Mouse (Mus musculus) limb, embryonic 15.5 days (tissue): ENCODE data around the gene Pdk2. TPM values are rescaled to one million over a fixed set of nuclear protein-coding genes. Genes with fewer than 3 reads are reported as not detected.

Experiments used
- ATAC-seq: fragments of 200-750 bp; cut with Nextera tagmentation; 2 replicates; pipeline ENCODE4 v1.8.0; 2017; ENCODE audit warnings: low read depth, moderate TSS enrichment; ENCODE audit not compliant: insufficient number of reproducible peaks, low FRiP score, low TSS enrichment
- H3K27ac ChIP-seq: fragments of 300-500 bp; sonication (generic); 2 replicates; pipeline ENCODE4 v1.5.1; 2015; ENCODE audit warnings: moderate library complexity, mild to moderate bottlenecking, inconsistent platforms
- H3K27me3 ChIP-seq: fragments of 300-500 bp; sonication (generic); 2 replicates; pipeline ENCODE4 v1.6.1; 2015; ENCODE audit warnings: inconsistent platforms
- H3K36me3 ChIP-seq: fragments of 300-500 bp; sonication (generic); 2 replicates; pipeline ENCODE4 v1.6.1; 2015; ENCODE audit warnings: inconsistent platforms
- H3K4me1 ChIP-seq: fragments of 300-500 bp; sonication (generic); 2 replicates; pipeline ENCODE4 v1.6.1; 2015; ENCODE audit warnings: inconsistent platforms
- H3K4me2 ChIP-seq: fragments of 300-500 bp; sonication (generic); 2 replicates; pipeline ENCODE4 v1.6.1; 2015; ENCODE audit warnings: mild to moderate bottlenecking, inconsistent platforms
- H3K4me3 ChIP-seq: fragments of 300-500 bp; sonication (generic); 2 replicates; pipeline ENCODE4 v1.5.1; 2015; ENCODE audit warnings: mild to moderate bottlenecking, inconsistent platforms
- H3K9ac ChIP-seq: fragments of 300-500 bp; sonication (generic); 2 replicates; pipeline ENCODE4 v1.6.1; 2015; ENCODE audit warnings: inconsistent platforms
- H3K9me3 ChIP-seq: fragments of 300-500 bp; sonication (generic); 2 replicates; pipeline ENCODE4 v1.6.1; 2016; ENCODE audit warnings: inconsistent platforms
- WGBS: fragments of 180-500 bp; shearing (Covaris S2); methylation state at CpG from one replicate; pipeline ENCODE4 v1.1.7; 2015; 5-methylcytosine and 5-hydroxymethylcytosine counted together
- polyA plus RNA-seq: library from polyadenylated mRNA; unstranded; fragments of >200 nt; fragmentation: Nextera tagmentation; extraction: Ambion mirVana; gene quantifications from 2 replicates; pipeline ENCODE4 v1.2.1, GENCODE M21; 2015

The Pdk2 gene
- polyA plus RNA-seq, 1 experiment from 2014 or later, result 33.4 TPM

GRCm38 (mm10) chr11:95056768-95057501 lies 15.8 kb upstream of the Pdk2 start:
- Histone ChIP-seq H3K4me1 (peaks cover 4% of the 10 kb centered on the region), H3K36me3 (0 out of 2 replicates have a peak, but pooled peaks cover 4% of the 10 kb centered on the region), H3K27ac (no peak overlapping the region), H3K4me3 (no peak overlapping the region), H3K4me2 (no peak overlapping the region), H3K9ac (no peak overlapping the region), H3K9me3 (no peaks in the 10 kb centered on the region), H3K27me3 (no peaks in the 10 kb centered on the region)
- ATAC-seq, result no peak
- 29% methylated on average over 19 of the region's 19 CpGs for WGBS

GRCm38 (mm10) chr11:95053062-95053461 lies 11.9 kb upstream of the Pdk2 start:
- Histone ChIP-seq H3K4me3 (no peak overlapping the region), H3K4me1 (peaks cover 4% of the 10 kb centered on the region), H3K9me3 (no peaks in the 10 kb centered on the region), H3K36me3 (peaks cover 2% of the 10 kb centered on the region; the same call in 1 of the 2 replicates), H3K9ac (no peak overlapping the region), H3K27me3 (no peaks in the 10 kb centered on the region), H3K27ac (no peak overlapping the region), H3K4me2 (no peak overlapping the region)
- WGBS, result 63% methylated on average over 9 of the region's 9 CpGs
- no peak for ATAC-seq

GRCm38 (mm10) chr11:95046980-95047680 lies 6.0 kb upstream of the Pdk2 start:
- no peak for ATAC-seq
- Histone ChIP-seq H3K27me3 (no peaks in the 10 kb centered on the region), H3K4me3 (no peak overlapping the region), H3K4me1 (peaks cover 8% of the 10 kb centered on the region; the same call in 1 of the 2 replicates), H3K4me2 (no peak overlapping the region), H3K9me3 (no peaks in the 10 kb centered on the region), H3K36me3 (no peaks in the 10 kb centered on the region; the same call in 1 of the 2 replicates), H3K27ac (no peak overlapping the region), H3K9ac (no peak overlapping the region)
- 57% methylated on average over 9 of the region's 9 CpGs for WGBS

GRCm38 (mm10) chr11:95044185-95044870 lies 3.2 kb upstream of the Pdk2 start:
- H3K27ac ChIP-seq, result no peak overlapping the region
- H3K27me3 ChIP-seq, result no peaks in the 10 kb centered on the region
- no peak overlapping the region for H3K4me2 ChIP-seq
- no peaks in the 10 kb centered on the region for H3K9me3 ChIP-seq
- H3K4me3 ChIP-seq, result no peak overlapping the region
- peaks cover 26% of the 10 kb centered on the region for H3K4me1 ChIP-seq
- 53% methylated on average over 13 of the region's 13 CpGs for WGBS
- H3K36me3 ChIP-seq, result no peaks in the 10 kb centered on the region
- no peak for ATAC-seq
- no peak overlapping the region for H3K9ac ChIP-seq

- 42% methylated on average over 7 of the region's 7 CpGs for WGBS
- no peaks in the 10 kb centered on the region for H3K9me3 ChIP-seq
- no peak for ATAC-seq
- H3K4me2 ChIP-seq, result no peak overlapping the region
- no peak overlapping the region for H3K27ac ChIP-seq
- H3K36me3 ChIP-seq, result peaks cover 5% of the 10 kb centered on the region
- no peaks in the 10 kb centered on the region for H3K27me3 ChIP-seq
- no peak overlapping the region for H3K9ac ChIP-seq
- no peak overlapping the region for H3K4me3 ChIP-seq
- H3K4me1 ChIP-seq, result peaks cover 26% of the 10 kb centered on the region
Observed at GRCm38 (mm10) chr11:95043608-95044007, 2.5 kb upstream of the Pdk2 start.

- WGBS, result 89% methylated on average over 4 of the region's 4 CpGs
- H3K9me3 ChIP-seq, result no peaks in the 10 kb centered on the region
- no peaks in the 10 kb centered on the region for H3K27me3 ChIP-seq
- H3K4me2 ChIP-seq, result no peak overlapping the region
- H3K27ac ChIP-seq, result no peak overlapping the region
- H3K4me3 ChIP-seq, result no peak overlapping the region
- ATAC-seq, result no peak
- H3K36me3 ChIP-seq, result peaks cover 10% of the 10 kb centered on the region
- H3K9ac ChIP-seq, result no peak overlapping the region
- H3K4me1 ChIP-seq, result peaks cover 26% of the 10 kb centered on the region
Observed at GRCm38 (mm10) chr11:95043060-95043459, 1.9 kb upstream of the Pdk2 start.

GRCm38 (mm10) chr11:95042096-95042495 lies 942 bp upstream of the Pdk2 start:
- no peak for ATAC-seq
- Histone ChIP-seq H3K4me1 (peaks cover 26% of the 10 kb centered on the region), H3K4me3 (peak overlapping the region; percentile 82), H3K27me3 (no peaks in the 10 kb centered on the region), H3K4me2 (peak overlapping the region; percentile 82), H3K9me3 (no peaks in the 10 kb centered on the region), H3K36me3 (peaks cover 19% of the 10 kb centered on the region), H3K9ac (no peak overlapping the region), H3K27ac (peak overlapping the region; percentile 67; the same call in 1 of the 2 replicates)
- WGBS, result 1% methylated on average over 11 of the region's 11 CpGs

GRCm38 (mm10) chr11:95040491-95041138 lies 539 bp downstream of the Pdk2 start:
- Histone ChIP-seq H3K36me3 (peaks cover 30% of the 10 kb centered on the region), H3K4me1 (peaks cover 22% of the 10 kb centered on the region), H3K27me3 (no peaks in the 10 kb centered on the region), H3K9ac (peak overlapping the region; percentile 77), H3K27ac (peak overlapping the region; percentile 86), H3K4me2 (peak overlapping the region; percentile 82), H3K4me3 (peak overlapping the region; percentile 82), H3K9me3 (no peaks in the 10 kb centered on the region)
- WGBS, result 1% methylated on average over 20 of the region's 20 CpGs
- no peak for ATAC-seq

- Histone ChIP-seq H3K27me3 (no peaks in the 10 kb centered on the region), H3K27ac (no peak overlapping the region), H3K9me3 (no peaks in the 10 kb centered on the region), H3K36me3 (peaks cover 36% of the 10 kb centered on the region), H3K4me1 (peaks cover 26% of the 10 kb centered on the region), H3K4me2 (peak overlapping the region; percentile 82), H3K4me3 (peak overlapping the region; percentile 82; the same call in 1 of the 2 replicates), H3K9ac (0 out of 2 replicates have a peak overlapping the region, but pooled peaks have one; percentile 77)
- 81% methylated on average over 4 of the region's 4 CpGs for WGBS
- no peak for ATAC-seq
Observed at GRCm38 (mm10) chr11:95039766-95040165, 1.4 kb downstream of the Pdk2 start.

- 83% methylated on average over 13 of the region's 13 CpGs for WGBS
- no peak overlapping the region for H3K4me2 ChIP-seq
- H3K36me3 ChIP-seq, result peaks cover 37% of the 10 kb centered on the region
- no peak for ATAC-seq
- peaks cover 27% of the 10 kb centered on the region for H3K4me1 ChIP-seq
- no peak overlapping the region for H3K27ac ChIP-seq
- no peaks in the 10 kb centered on the region for H3K27me3 ChIP-seq
- no peaks in the 10 kb centered on the region for H3K9me3 ChIP-seq
- no peak overlapping the region for H3K4me3 ChIP-seq
- H3K9ac ChIP-seq, result no peak overlapping the region
Observed at GRCm38 (mm10) chr11:95038818-95039655, 2.1 kb downstream of the Pdk2 start.
